Mouse (Mus musculus) c-Kit-positive CD71-negative TER-119-negative erythroid progenitor cells, embryonic 14.5 days (primary cell): Measurements from ENCODE around the gene Tstd2.
A peak's percentile ranks its signal among the peaks of the same experiment; 100 is the strongest.

Experiments
- DNase-seq: peaks from one replicate; pipeline ENCODE4 v3.0.0-alpha.2; 2013; ENCODE audit warnings: low read depth

Tstd2 gene

DNA sequence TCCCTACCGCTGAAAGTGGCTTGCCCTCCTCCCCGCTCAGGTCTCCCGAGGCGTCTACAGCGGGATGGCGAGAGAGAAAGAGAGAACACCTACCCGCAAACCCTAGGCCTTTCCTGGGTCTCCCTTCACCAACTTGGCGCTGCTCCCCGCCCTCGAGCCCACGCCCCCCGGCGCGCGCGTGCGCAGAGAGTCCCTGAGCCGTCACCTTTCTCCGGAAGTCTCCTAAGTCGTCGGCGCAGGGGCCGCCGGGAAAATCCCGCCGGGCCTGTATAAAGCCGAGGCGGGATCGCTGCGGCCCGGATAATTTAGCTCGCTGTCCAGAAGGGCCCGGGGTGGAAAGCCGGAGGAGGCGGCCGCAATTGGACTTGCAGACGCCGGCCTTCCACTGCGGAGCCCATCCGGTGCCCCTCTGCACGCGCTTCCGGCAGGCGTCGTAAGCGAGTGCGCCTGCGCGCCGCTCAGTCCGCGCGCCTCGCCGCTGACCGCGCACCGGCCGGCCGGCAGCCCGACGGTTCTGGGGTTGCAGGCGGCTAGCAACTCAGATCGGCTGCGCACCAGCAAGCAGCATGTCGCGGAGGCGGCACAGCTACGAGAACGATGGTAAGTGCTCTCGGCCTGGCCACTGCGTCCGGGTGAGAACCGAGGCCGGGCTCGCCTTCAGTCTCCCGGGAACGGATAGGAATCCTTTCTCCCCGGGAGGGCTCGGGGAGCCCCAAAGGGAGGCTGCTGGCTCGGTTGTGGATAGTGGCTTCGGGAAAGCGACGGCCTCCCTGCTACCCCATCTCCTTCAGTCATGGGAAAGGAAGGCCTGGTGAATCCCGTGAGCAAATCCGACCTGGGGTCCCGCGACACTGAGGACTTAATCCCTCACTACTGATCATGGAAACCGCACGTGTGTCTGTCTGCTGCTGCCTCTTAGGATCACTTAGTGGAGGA lies at the start of gene Tstd2, which contains the start of gene Ncbp1:
Tstd2 (minus strand) TSS at position 408 of the 936 bp plus-strand sequence.
Ncbp1 (plus strand) TSS at position 327 of the 936 bp plus-strand sequence.
- peak; percentile 86 for DNase-seq

DNA sequence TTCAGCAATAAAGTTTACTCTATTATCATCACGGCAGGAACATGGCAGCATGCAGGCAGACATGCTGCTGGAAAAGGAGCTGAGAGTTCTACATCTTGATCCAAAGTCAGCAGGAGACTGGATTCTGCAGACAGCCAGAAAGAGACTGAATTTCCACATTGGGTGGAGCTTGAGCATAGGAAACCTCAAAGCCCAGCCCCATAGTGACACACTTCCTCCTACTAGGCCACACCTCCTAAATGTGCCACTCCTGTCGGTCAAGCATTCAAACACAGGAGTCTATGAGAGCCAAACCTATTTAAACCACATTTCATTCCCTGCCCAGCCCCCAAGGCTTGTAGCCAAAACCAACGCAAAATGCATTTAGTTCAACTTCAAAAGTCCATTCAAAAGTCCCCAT lies 48.0 kb upstream of the Tstd2 start:
- DNase-seq: no peak

DNA sequence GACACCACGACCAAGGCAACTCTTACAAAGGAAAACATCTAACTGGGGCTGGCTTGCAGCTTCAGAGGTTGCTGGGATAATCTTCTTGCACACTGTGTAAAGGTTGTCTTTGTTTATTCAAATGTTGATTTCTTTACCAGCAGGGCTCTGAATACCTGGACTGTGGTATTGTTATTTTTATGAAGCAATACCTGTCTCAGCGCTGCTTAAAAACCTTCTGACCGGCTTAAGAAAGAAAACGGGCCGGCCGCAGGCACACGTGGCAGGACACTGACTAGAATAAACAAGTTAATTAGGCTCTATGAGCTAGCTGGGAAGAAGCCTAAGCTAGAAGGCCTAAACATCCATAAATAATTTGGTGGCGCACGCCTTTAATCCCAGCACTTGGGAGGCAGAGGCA lies 47.4 kb upstream of the Tstd2 start:
- no peak for DNase-seq

DNA sequence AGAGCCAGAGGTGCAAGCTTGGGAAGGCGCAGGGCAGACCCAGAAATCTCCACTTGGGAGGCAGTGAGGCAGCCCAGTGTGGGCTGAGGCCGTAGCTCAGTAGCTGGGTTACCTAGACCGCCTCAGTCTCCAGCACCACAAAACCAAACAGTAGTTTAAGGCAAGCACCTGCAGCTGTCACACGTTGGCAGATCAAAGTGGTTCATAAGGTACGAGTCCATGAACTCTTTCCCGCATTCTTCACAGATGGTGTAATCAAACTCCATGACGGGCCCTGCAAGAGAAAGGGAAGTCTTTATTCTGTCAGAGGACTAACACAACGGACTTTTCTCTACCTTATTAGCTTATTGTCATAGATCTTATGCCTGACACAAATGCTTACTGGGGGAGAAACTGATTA lies 46.9 kb upstream of the Tstd2 start:
- DNase-seq: no peak

DNA sequence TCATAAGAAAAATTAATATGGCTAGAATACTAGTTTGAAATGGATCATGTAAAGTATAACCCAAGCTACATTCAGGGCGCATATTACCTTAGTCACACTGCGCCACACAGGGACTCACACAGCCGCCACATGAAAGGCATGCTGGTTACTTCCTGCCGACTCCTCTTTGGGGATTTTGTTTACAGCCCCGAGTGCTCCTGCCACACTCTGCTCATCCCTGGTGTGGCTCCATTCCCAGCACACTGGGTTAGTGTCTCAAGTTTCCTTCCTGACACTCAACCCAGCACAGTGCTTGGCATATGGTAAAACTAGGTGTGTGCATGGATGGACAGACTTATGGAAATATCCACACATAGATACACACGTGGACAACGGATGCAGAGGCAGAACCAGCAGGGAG lies 43.7 kb upstream of the Tstd2 start:
- no peak for DNase-seq

DNA sequence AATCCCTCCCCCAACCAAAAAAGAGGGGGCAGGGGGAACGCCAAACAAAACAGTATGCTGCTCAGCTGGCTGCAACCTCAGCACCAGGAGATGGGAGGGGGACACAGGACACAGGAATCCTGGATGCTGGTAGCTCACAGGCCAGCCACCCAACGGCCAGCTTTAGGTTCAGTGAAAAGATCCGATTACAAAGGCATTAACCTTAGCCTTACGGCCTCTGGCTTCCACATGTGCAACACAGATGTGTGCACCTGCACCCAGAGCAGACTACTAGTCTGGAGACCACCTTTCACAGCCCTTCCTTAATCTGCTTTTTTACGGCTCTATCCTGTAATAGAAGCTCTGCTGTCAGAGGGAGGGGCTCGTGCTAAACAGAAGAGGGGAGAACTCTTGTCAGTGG lies 42.7 kb upstream of the Tstd2 start:
- no peak for DNase-seq

DNA sequence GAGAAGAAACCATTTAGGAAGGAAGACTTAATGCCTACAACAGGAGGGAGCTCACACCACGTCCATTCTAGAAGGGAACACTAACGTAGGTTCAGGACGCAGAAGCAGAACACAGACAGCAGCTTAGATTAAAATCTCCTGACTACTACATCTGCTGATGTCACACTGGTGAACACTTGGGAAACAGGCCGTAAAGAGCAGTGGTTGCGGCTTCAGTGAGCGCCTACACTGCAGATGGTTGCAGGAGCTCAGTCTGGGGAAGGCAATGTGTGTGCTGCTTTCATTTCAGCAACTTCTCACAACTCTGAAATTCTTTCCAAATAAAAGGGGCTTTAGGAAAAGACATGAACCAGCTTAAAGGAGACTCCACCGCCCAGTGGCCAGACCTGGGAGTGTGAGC lies 39.0 kb upstream of the Tstd2 start:
- DNase-seq: no peak

DNA sequence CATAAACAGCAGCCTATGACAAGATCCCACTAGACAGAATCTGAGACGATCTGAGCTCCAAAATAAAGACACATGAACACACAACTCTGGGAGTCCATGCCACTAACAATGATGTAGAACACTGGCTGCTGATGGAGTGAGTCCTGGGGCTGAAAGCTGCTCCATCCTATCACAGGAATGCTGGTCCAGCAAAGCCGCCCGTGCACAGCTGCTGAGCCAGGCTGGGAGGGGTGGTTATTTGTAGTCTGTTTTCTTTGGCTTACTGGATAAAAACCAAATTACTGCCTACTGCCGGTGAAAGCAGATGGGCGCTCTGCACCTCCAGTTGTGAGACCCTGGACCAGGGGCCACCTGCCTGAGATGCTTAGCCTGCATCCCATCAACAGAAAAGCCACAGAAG lies 38.5 kb upstream of the Tstd2 start:
- DNase-seq: no peak

DNA sequence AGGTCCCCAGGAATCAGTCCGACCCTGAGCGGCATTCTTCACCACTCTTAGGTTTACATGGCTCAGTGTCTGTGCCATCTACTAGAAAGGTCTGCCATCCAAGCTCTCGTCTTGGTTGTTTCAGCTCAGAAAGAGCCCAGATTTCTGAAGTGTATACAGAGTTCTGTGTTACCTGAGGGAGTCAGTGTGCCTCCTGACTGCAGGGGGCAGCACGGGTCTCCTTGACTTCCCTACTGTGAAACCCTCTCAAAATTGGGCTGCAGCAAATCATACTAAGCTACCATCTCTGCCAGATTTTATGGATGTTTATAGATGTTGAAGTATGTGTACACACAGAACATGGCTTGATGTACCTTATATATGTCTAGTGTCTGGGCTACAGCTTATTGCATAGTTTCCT lies 37.8 kb upstream of the Tstd2 start:
- DNase-seq: no peak

DNA sequence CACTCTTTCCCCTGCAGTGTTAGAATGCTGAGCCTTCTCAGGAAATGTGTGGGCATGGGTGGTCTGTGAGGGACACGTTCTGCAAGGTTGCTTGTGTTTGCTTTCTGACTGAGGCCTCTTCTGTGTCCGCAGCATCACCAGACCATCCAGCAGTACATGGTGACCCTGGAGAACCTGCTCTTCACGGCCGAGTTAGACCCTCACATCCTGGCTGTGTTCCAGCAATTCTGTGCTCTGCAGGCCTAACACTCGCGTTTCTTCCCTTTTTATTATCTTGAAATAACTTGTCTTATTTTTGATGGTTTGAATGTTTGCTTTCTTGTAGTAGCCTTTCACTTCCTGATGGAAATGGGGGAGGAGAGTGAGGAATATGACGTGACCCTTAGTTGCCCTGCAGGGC lies 33.3 kb upstream of the Tstd2 start:
- no peak for DNase-seq

DNA sequence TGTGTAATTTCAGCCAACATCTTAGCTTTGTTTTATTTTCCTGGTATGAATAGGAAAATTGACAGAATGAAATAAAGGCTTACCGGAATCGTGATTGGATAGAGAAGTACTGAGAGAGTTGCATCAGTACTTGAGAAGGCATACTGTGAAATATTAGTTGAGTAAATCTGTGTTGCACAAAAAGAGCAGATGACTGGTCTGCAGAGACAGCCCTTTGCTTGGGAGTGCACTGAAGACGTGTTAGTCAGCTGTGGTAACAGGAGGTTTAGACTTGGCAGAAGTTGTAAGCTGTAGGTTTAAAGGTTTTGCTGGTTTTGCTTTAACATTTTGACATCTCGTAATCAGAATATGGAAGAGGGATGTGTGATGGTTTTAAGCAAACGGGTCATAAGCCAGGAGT lies 27.3 kb upstream of the Tstd2 start:
- no peak for DNase-seq

DNA sequence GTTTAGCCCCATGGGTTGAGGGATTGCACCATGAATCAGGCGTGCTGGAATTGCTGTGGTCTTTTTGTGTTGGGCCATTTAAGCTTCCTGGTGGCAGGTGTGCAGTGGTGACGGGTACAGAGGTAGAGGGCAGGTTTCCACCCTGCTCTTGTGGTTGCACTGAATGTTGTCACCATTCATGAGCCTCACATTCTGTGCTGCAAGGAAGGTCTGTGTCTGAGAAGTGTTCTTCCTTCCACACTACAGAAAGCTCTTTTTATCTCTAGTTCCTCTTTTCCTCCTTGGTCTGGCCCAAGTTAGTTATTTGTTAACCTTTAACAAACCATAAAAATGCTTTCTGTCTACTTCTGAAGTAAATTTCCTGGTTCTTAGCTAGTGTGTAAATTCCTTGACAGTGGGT lies 25.5 kb upstream of the Tstd2 start:
- DNase-seq: no peak

DNA sequence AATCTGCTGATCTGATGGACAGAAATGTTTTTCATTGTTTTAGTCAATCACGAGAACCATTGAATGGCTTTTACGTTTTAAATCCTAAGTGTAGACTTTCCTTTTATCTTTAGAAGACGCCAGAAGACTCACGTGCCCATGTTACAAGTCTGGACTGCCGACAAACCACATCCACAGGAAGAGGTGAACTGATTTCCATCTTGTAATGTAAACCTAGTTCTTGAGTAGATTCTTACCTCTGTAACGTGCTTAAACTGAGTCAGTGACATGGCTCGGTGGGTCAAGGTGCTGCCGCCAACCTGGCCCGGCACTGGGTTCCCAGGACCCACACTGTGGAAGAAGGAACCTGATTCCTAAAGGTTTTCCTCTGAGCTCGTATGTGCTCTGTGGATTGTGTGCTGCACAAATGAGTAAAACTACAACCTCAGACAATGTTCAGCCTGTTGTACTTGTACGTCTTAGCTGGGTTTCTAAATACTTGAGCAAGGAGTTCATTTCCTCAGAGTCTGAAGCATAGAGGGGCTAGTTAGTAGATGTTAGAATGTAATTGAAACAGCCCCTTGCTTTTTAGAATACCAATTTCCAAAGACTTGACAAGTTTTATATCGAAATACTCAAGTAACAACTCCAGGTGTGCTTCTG lies 13.5 kb upstream of the Tstd2 start:
- DNase-seq: no peak

DNA sequence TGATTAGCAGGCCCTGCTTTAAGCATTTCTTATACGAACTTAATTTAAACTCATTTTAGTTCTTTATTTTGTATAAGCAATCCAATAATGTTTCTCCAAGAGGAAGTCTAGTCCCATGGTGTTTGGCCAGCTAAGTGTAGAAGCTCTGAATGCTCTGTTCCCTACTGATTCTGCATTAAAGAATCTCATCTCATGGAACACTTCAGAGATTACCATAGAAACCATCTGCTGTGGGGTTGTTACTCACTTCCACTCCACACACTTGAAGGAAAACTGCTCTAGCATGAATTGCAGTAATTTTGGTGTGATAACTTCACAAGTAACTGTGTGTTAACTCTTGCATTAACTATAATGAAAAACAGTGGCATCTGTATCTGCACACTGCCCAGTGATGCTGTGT lies 8.4 kb upstream of the Tstd2 start:
- no peak for DNase-seq

DNA sequence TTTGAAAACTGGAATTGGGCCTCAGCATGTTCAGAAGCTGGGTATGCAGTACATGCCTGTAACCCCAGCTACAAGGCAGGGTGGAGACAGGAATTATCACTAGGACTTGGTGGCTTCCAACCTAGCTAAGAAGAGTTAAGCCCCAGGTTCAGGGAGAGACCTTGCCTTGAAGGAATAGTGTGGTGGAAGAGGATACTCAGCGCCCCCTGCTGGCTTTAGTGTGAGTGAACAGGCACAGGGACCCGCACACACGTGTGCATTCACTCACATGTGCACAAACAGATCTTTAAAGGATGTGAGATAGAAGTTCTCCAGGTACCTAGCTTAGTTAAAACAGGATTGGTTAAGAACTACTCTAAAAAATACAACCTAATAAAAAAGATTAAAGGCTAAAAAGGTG lies 5.8 kb upstream of the Tstd2 start:
- DNase-seq: peak; percentile 31

DNA sequence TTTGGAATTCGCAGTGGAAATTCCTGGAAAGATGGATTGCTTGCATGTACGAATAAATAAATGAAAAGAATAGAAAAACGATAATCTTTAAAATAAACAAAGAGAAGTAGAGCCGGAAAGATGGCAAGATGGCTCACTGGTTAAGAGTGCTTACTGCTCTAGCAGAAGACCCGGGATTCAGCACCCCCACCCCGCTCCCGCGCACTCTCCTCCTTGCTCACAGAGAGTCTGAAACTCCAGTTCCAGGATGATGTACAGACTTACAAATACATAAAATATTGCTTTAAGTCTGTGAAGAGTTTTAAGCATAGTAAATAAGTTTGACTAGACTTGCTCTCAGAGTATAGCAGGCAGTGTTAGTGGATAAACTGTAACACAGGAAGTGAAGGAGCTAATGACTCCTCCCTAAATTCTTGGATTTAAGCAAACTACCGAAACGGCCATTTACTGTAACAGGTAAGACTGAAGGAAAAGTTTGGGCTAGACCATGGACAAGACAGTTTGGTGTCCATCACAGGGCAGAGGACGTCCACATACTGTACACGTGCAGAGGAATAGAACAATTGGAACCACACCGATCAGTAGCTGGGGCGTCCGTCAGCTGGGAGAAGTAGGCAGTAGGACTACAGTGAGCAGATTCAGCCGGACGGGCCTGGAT lies 736 bp downstream of the Tstd2 start:
- peak; percentile 26 for DNase-seq

DNA sequence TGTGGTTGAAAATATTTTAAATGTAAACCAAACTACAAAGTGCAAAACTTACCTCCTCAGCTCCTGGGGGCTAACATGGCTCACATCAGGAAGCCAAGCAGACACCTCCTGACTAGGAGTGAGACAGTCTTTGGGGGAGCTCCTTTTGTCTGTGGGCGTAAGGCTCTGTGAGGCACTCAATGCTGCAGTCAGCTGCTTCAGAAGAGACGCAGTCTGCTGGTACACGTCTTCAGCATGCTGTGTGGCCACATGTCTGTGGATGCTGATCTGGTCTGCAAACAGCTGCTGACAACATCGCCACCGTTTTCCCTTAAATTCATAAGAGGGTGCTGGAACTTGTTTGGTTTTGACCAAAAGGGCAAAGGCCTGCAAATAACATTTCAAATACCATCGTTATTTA lies 6.7 kb downstream of the Tstd2 start:
- DNase-seq: no peak

DNA sequence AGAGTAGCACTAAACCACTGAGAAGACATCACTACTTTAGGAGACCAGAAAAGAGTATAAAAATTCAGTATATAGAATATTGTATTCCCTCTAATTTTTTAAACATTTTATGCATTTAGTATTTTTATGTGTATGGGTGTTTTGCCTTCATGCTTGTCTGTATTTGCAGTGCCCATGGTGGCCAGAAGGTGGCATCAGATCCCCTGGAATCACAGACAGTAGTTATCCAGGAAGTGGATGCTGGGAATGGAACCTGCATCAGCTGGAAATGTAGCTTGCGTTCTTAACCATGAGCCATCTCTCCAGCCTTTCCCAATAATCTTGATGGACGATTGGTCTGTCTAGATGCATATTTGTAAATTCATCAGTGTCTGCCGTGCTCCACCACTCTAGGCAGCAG lies 8.3 kb downstream of the Tstd2 start:
- peak; percentile 53 for DNase-seq

DNA sequence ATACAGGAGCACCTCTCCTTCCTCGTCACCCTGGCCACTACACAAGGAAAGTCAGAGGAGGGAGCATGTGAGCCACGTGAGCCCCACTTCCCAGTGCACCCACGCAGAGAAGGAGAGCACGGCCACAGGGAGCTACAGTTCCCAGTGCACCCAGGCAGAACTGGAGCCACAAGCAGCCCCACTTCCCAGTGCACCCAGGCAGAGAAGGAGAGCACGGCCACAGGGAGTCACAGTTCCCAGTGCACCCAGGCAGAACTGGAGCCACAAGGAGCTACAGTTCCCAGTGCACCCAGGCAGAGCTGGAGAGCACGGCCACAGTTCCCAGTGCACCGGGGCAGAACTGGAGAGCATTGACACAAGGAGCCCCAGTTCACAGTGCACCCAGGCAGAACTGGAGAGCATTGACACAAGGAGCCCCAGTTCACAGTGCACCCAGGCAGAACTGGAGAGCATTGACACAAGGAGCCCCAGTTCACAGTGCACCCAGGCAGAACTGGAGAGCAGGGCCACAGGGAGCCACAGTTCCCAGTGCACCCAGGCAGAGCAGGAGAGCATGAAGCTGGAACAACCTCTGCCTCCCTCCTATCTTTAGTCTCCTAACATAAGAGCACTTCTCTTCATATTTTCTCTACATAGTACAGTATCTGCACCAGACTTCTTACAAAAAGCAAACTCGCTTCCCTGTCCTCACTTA lies 9.0 kb downstream of the Tstd2 start:
- no peak for DNase-seq

DNA sequence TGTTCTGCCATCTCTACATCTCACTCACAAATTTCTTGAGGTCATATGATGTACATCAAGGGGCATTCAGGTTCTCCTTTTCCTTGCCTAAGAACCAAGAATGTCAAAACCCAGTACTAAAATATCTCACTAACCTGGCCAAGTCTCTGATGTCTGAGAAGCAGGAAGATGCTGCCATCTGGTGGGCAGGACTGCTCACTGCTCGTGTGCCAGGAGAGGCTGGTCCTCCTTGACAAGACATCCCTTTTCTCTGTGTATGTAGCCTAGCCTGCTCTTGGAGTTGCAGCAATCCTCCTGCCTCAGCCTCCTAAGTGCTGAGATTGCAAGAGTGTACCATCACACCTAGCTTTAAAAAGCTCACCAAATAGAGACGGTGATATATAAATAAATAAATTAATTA lies 12.0 kb downstream of the Tstd2 start:
- DNase-seq: peak; percentile 64

DNA sequence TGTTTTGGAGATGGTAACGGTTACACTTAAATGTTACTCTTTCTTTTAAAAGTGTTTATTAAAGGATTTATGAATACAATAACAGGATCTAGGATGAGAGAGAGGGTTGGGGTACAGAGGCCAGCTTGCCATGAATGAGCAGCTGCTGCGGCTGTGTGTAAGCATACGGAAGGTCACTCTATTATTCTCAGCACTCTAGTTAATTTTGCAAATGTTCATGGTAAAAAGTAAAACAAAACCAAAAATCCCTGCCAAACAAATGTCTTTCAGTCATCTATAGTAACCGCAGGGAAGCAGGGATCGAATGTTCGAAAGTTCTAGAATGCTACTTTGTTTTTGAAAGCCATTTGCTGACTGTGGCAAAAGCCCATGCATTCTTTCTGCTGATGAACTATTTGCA lies 15.1 kb downstream of the Tstd2 start:
- no peak for DNase-seq

DNA sequence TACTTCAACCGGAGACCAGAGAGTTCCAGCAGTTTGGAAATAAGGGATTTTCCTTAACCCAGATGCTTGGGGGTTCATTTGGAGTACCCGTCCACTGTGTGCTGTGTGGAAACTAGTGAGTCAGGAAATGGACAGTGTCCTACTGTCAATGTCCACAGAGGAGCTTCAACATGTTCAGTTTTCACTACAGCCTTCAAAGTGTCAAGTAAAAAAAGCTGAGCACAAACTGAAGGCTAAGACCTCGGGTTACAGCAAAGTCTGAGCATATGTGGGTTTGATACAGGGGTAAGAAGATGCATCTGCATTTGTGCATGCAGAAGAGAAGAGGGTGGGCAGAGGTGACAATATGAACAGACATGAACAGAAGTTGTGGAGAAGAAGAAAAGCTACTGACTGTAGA lies 17.7 kb downstream of the Tstd2 start:
- no peak for DNase-seq
